Mouse (Mus musculus): ENCODE data around the gene Rnf26. TPM values are rescaled to one million over a fixed set of nuclear protein-coding genes. Genes with fewer than 3 reads are reported as not detected.

Rnf26 gene
- polyA plus RNA-seq, 1 experiment from 2014 or later, result 32.7 TPM

DNA sequence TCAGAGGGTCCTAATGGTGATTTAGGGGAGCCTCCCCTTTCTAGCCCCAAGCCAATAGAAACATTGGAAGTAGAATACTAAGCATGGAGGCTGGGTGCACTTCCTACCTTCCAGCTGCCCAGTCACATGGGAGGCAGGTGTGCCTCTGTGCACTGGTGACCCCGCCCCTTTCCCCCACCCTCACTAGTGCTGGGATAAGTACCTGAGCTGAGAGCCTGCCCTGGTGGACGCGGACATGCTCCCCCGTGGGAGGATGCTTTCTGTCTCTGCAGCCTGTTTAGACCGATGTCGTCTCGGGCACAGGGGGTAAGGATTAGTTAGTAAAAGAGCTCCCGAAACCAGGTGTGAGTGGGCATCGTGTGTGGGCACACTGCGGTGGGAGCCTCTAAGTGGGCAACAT lies 26.4 kb downstream of the Rnf26 start:
- Histone ChIP-seq H3K27ac (no peak overlapping the region), H3K4me3 (replicated peaks; ENCODE audit: low read length) (no peak overlapping the region), H3K4me2 (replicated peaks) (no peak overlapping the region), H3K4me1 (replicated peaks; ENCODE audit: control insufficient read depth, insufficient read depth, low read length) (peaks cover 16% of the 10 kb centered on the region), H3K27me3 (ENCODE audit: control insufficient read depth, insufficient read depth, low read length) (peaks cover 40% of the 10 kb centered on the region), H3K36me3 (replicated peaks; ENCODE audit: control insufficient read depth, insufficient read depth) (peaks cover 8% of the 10 kb centered on the region; the same call in 1 of the 2 replicates), H3K9ac (no peak overlapping the region), H3K9me3 (ENCODE audit: control insufficient read depth, low read length) (no peaks in the 10 kb centered on the region)
- ATAC-seq (ENCODE audit: low FRiP score) (no peak), DNase-seq (ENCODE audit: low spot score) (no peak)
- WGBS, result 42% methylated on average over 10 of the region's 10 CpGs

DNA sequence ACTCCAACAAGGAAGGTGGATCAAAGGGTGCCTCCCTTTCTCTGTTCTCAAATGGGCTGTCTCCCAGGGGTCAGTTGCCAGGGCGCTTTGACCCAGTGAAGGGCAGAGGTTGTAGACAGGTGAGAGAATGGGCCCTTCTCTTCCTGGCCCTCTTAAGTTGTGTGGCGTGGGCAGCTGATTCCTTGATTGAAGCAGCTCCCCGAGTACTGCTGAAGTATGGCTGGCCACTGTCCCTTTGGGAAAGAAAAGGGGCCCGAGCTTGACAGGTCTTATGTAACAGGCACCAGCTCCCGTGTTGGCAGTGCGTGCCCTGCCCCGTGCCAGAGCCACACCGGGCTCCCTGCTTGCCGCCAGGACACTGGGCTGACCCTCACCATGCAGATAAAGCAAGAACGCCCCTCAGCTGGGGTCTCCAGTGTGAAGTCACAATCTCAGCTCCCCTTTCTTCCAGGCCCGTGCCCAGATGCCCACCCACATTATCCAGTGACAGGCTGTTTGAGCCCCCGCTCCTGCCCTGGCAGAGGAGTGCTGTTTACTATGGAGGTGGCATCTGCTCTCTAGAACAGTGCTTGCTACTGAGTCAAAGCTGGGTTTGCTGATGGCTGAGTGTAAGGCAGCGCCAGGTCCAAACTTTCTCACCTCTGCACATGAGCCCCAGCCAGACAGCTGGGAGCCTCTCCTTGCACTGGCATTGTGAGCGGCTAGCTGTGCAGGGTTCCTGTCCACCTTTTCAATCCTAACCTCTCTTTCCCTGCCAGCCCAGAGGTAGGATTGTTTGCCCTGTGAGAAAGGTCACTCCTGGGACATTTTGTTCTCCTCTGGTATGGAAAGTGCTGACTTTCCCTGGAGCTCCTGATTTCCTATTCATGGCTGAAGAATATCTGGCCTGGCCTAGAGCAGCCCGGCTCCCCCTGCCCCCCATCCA lies 27.3 kb downstream of the Rnf26 start:
- Histone ChIP-seq H3K36me3 (replicated peaks; ENCODE audit: control insufficient read depth, insufficient read depth) (no peaks in the 10 kb centered on the region), H3K9ac (no peak overlapping the region), H3K27ac (no peak overlapping the region), H3K27me3 (ENCODE audit: control insufficient read depth, insufficient read depth, low read length) (peaks cover 40% of the 10 kb centered on the region), H3K4me3 (replicated peaks; ENCODE audit: low read length) (peak overlapping the region; percentile 42; the same call in 1 of the 2 replicates), H3K4me1 (replicated peaks; ENCODE audit: control insufficient read depth, insufficient read depth, low read length) (peaks cover 16% of the 10 kb centered on the region), H3K9me3 (ENCODE audit: control insufficient read depth, low read length) (no peaks in the 10 kb centered on the region), H3K4me2 (replicated peaks) (peak overlapping the region; percentile 99; the same call in 1 of the 2 replicates)
- ATAC-seq (ENCODE audit: low FRiP score) (no peak), DNase-seq (ENCODE audit: low spot score) (no peak)
- 70% methylated on average over 15 of the region's 15 CpGs for WGBS

DNA sequence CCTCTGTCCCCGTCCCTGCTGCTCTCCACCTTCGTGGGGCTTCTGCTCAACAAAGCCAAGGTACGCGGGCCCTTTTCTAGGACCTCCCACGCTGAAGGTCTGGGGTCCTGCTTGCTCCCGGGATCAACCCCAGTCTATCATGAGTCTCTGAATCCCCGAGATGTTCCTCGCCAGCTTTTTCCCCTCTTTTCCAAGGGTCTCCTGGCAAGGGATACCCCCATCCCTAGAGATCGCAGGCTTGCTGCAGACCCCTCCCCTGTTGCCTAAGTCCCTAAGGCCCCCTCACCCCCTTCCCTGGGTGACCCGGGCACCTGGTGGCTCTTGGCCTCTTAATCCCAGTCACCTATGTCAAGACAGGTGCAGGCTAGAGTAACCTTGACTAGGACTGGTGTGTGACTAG lies 28.0 kb downstream of the Rnf26 start:
- no peak for ATAC-seq (ENCODE audit: low FRiP score)
- DNase-seq (ENCODE audit: low spot score), result no peak
- peaks cover 40% of the 10 kb centered on the region for H3K27me3 ChIP-seq (ENCODE audit: control insufficient read depth, insufficient read depth, low read length)
- WGBS, result 4% methylated on average over 10 of the region's 10 CpGs
- H3K4me2 ChIP-seq (replicated peaks), result peak overlapping the region; percentile 99
- H3K27ac ChIP-seq, result no peak overlapping the region
- no peaks in the 10 kb centered on the region for H3K9me3 ChIP-seq (ENCODE audit: control insufficient read depth, low read length)
- peak overlapping the region; percentile 64 for H3K9ac ChIP-seq
- peak overlapping the region; percentile 42 for H3K4me3 ChIP-seq (replicated peaks; ENCODE audit: low read length)
- no peaks in the 10 kb centered on the region for H3K36me3 ChIP-seq (replicated peaks; ENCODE audit: control insufficient read depth, insufficient read depth)
- peaks cover 16% of the 10 kb centered on the region for H3K4me1 ChIP-seq (replicated peaks; ENCODE audit: control insufficient read depth, insufficient read depth, low read length)

DNA sequence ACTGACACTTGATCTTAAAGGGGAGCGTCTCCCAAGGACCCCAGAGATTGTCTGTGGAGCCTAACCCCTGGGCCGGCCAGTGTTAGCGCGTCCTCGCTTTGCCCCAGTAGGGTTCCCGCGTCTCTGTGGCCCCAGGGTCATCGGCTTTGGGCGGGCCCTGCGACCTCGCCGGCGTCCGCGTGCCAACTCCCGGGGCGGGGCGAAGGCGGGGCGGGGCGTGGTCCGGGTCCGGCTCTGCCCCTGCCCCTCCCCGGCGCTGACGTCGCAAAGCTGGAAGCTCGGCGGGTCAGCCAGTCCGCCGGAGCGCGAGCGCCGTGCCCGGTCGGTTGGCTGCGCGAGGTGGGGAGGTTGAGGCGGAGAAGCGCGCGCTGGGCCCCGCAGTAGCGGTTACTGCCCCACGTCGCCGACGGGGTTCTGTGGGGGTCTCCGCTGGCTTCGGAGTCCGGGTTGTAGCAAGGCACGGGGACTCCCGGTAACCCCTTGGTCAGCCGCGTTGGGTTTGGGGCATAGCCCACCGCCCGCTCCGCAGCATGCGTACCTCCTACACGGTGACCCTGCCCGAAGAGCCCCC lies 28.6 kb downstream of the Rnf26 start:
- peak; percentile 56 for DNase-seq (ENCODE audit: low spot score)
- H3K27me3 ChIP-seq (ENCODE audit: control insufficient read depth, insufficient read depth, low read length), result peaks cover 40% of the 10 kb centered on the region
- peak overlapping the region; percentile 99 for H3K4me2 ChIP-seq (replicated peaks)
- peak overlapping the region; percentile 64 for H3K9ac ChIP-seq
- H3K4me3 ChIP-seq (replicated peaks; ENCODE audit: low read length), result peak overlapping the region; percentile 42
- ATAC-seq (ENCODE audit: low FRiP score), result peak; percentile 48
- peaks cover 16% of the 10 kb centered on the region for H3K4me1 ChIP-seq (replicated peaks; ENCODE audit: control insufficient read depth, insufficient read depth, low read length)
- WGBS, result 0% methylated on average over 56 of the region's 62 CpGs
- no peaks in the 10 kb centered on the region for H3K9me3 ChIP-seq (ENCODE audit: control insufficient read depth, low read length)
- H3K36me3 ChIP-seq (replicated peaks; ENCODE audit: control insufficient read depth, insufficient read depth), result no peaks in the 10 kb centered on the region
- H3K27ac ChIP-seq, result no peak overlapping the region

DNA sequence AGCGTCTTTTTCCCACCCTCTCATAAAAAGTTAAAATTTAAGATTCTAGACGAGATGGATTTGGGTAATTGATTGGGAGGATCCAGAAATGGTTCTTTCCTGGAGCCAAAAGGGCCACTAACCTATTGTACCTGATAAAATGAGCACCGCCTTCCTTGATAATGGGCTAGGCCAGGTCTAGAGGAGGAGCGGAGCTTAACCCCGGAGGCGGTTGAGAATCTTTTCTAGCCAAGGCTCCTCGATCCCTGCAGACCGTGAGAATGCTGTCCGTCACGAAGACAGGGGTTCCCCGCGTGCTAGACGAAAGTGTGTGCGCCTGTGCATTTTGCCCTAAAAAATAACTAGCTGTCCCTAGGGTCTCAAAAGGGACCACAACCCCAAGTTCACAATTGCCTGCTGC lies 29.1 kb downstream of the Rnf26 start:
- peak overlapping the region; percentile 42 for H3K4me3 ChIP-seq (replicated peaks; ENCODE audit: low read length)
- DNase-seq (ENCODE audit: low spot score) (no peak), ATAC-seq (ENCODE audit: low FRiP score) (no peak)
- H3K9me3 ChIP-seq (ENCODE audit: control insufficient read depth, low read length), result no peaks in the 10 kb centered on the region
- H3K4me2 ChIP-seq (replicated peaks), result peak overlapping the region; percentile 99
- H3K9ac ChIP-seq, result peak overlapping the region; percentile 64
- WGBS, result 1% methylated on average over 14 of the region's 14 CpGs
- H3K4me1 ChIP-seq (replicated peaks; ENCODE audit: control insufficient read depth, insufficient read depth, low read length), result peaks cover 16% of the 10 kb centered on the region
- no peaks in the 10 kb centered on the region for H3K36me3 ChIP-seq (replicated peaks; ENCODE audit: control insufficient read depth, insufficient read depth)
- peaks cover 40% of the 10 kb centered on the region for H3K27me3 ChIP-seq (ENCODE audit: control insufficient read depth, insufficient read depth, low read length)
- no peak overlapping the region for H3K27ac ChIP-seq

DNA sequence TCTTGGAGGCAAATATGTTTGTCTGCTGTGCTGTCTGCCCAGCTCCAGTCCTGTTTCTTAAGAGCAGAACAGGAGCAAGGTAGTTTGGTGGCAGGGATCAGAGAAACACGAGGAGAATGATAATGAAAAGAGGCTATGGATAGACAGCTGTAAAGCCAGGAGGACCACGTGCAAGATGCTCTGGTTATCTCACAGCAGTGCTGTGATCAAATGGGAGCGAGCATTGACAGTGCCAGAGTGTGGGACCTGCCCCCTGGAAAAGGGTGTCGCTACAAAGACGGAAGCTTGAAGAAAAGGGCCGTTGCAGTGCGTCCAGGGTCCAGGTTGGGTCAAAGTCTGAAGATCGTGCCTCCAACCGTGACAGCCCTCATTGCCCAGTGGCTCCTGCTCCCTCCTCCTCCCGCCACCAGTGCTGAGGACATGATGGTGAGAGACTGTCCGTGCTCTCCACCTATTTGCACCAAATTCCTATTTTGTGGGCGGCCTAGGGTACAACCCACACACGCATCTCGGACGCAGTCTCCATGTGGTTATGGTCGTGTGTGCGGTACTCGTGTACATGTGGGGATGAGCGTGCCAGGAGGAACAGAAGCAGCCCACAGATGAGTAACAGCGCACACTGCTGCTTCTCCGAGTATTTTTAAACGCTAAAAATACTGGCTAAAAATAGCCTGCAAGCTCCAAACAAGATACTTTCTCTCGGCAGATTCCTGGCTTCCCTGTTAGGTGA lies 29.8 kb downstream of the Rnf26 start:
- 11% methylated on average over 23 of the region's 23 CpGs for WGBS
- Histone ChIP-seq H3K27ac (no peak overlapping the region), H3K9me3 (ENCODE audit: control insufficient read depth, low read length) (no peaks in the 10 kb centered on the region), H3K9ac (no peak overlapping the region), H3K36me3 (replicated peaks; ENCODE audit: control insufficient read depth, insufficient read depth) (no peaks in the 10 kb centered on the region), H3K4me3 (replicated peaks; ENCODE audit: low read length) (peak overlapping the region; percentile 42), H3K4me2 (replicated peaks) (peak overlapping the region; percentile 99), H3K4me1 (replicated peaks; ENCODE audit: control insufficient read depth, insufficient read depth, low read length) (peaks cover 22% of the 10 kb centered on the region), H3K27me3 (ENCODE audit: control insufficient read depth, insufficient read depth, low read length) (peaks cover 40% of the 10 kb centered on the region)
- ATAC-seq (ENCODE audit: low FRiP score) (no peak), DNase-seq (ENCODE audit: low spot score) (no peak)

DNA sequence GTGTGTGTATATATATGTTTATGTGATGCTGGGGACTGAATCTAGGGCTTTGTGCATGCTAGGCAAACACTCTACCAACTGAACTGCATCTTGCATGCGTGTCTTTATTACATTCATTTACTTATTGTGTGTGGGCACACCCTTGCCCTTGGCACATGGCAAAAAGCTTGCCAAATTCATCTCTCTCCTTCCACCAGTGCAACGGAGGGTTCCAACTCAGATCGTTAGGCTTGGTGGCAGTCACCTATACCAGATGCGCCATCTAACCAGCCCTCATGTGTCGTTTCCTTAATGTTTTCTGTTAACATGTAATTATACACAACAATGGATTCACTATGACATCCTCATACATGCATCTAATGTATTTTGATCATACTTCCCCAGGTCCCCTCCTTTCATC lies 31.1 kb downstream of the Rnf26 start:
- 87% methylated on average over 5 of the region's 5 CpGs for WGBS
- peaks cover 37% of the 10 kb centered on the region for H3K27me3 ChIP-seq (ENCODE audit: control insufficient read depth, insufficient read depth, low read length)
- H3K36me3 ChIP-seq (replicated peaks; ENCODE audit: control insufficient read depth, insufficient read depth), result no peaks in the 10 kb centered on the region

DNA sequence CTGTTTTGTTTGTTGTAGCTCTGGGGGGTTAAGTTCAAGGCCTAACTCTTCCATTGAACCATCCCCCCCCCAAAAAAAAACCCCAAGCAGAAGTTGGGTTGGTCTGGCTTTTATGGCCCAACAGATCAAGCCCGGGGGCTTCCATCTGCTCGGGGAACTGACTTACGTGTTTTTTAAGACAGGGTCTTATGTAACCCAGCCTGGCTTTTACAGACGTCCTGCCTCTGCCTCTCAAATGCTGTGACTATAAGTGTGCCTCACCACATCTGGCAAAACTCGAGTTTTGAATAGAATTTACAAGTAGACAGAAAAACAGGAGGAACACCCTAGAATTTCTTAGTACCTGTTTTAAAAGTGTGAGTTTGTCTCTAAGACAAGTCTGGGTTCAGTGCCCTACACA lies 31.7 kb downstream of the Rnf26 start:
- DNase-seq (ENCODE audit: low spot score) (no peak), ATAC-seq (ENCODE audit: low FRiP score) (no peak)
- Histone ChIP-seq H3K4me3 (replicated peaks; ENCODE audit: low read length) (no peak overlapping the region), H3K9ac (no peak overlapping the region), H3K4me2 (replicated peaks) (no peak overlapping the region), H3K9me3 (ENCODE audit: control insufficient read depth, low read length) (no peaks in the 10 kb centered on the region), H3K36me3 (replicated peaks; ENCODE audit: control insufficient read depth, insufficient read depth) (no peaks in the 10 kb centered on the region), H3K27ac (no peak overlapping the region), H3K27me3 (ENCODE audit: control insufficient read depth, insufficient read depth, low read length) (peaks cover 31% of the 10 kb centered on the region), H3K4me1 (replicated peaks; ENCODE audit: control insufficient read depth, insufficient read depth, low read length) (peaks cover 25% of the 10 kb centered on the region)
- WGBS, result 79% methylated on average over 5 of the region's 5 CpGs

More for the DNA sequence above, 31.1 kb downstream of the Rnf26 start:
- Histone ChIP-seq H3K4me1 (replicated peaks; ENCODE audit: control insufficient read depth, insufficient read depth, low read length) (peaks cover 25% of the 10 kb centered on the region), H3K27ac (no peak overlapping the region), H3K9ac (no peak overlapping the region), H3K4me2 (replicated peaks) (no peak overlapping the region), H3K4me3 (replicated peaks; ENCODE audit: low read length) (no peak overlapping the region), H3K9me3 (ENCODE audit: control insufficient read depth, low read length) (no peaks in the 10 kb centered on the region)
- ATAC-seq (ENCODE audit: low FRiP score), result no peak
- DNase-seq (ENCODE audit: low spot score), result no peak

DNA sequence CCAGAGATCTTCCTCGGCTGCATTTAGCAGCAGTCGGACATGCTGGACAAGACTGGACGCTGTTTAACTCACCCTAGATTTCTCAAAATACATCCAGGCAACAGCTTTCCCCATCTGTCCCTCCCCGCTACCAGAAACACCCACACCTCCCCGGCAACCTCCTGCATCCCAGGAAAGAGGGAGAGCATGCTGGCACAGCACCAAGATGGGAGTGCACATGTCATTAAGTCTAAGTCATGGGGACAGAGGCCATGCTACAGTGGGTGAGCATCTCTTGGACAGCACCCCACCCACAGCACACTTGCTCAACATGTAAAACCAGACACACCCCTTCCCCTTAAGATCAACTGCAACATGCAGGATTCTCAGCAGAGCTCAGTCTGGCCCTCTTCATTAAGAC lies 32.4 kb downstream of the Rnf26 start:
- H3K36me3 ChIP-seq (replicated peaks; ENCODE audit: control insufficient read depth, insufficient read depth), result no peaks in the 10 kb centered on the region
- DNase-seq (ENCODE audit: low spot score), result no peak
- no peak for ATAC-seq (ENCODE audit: low FRiP score)
- no peak overlapping the region for H3K4me2 ChIP-seq (replicated peaks)
- H3K27me3 ChIP-seq (ENCODE audit: control insufficient read depth, insufficient read depth, low read length), result peaks cover 24% of the 10 kb centered on the region
- H3K4me3 ChIP-seq (replicated peaks; ENCODE audit: low read length), result no peak overlapping the region
- no peaks in the 10 kb centered on the region for H3K9me3 ChIP-seq (ENCODE audit: control insufficient read depth, low read length)
- no peak overlapping the region for H3K9ac ChIP-seq
- peaks cover 25% of the 10 kb centered on the region for H3K4me1 ChIP-seq (replicated peaks; ENCODE audit: control insufficient read depth, insufficient read depth, low read length)
- no peak overlapping the region for H3K27ac ChIP-seq
- WGBS, result 81% methylated on average over 5 of the region's 5 CpGs
